Mouse (Mus musculus): ENCODE data around the gene Cers6.

GRCm38 (mm10) chr2:68944898-68945297 lies 83.7 kb downstream of the Cers6 start:
- TF ChIP-seq CTCF (IDR thresholded peaks at IDR 0.05; ENCODE audit: low read depth) (no peak), EP300 (IDR thresholded peaks at IDR 0.05; ENCODE audit: low read depth) (no peak)

All from liver, embryonic 14.5 days (tissue).